Mouse (Mus musculus) mammary gland, adult 2 months (tissue): Measurements from ENCODE around the gene Bbs1. TPM values are rescaled to one million over a fixed set of nuclear protein-coding genes. Genes with fewer than 3 reads are reported as not detected.

Experiments used
- polyA plus RNA-seq: library from polyadenylated mRNA; depleted of rRNA; stranded (reverse); fragments of >200 nt; gene quantifications from 2 replicates; pipeline ENCODE4 v1.2.3, GENCODE M21; 2012; ENCODE audit warnings: low replicate concordance; rRNA removed

The Bbs1 gene
- polyA plus RNA-seq = 2.7 and 4.2 TPM in 2 replicates

GRCm38 (mm10) chr19:4905979-4906794 lies at the start of gene Bbs1:
Bbs1 (minus strand) TSS chr19:4906628.

GRCm38 (mm10) chr19:4942551-4943252 lies 36.3 kb upstream of the Bbs1 start, which contains the start of gene Peli3:
Peli3 (minus strand) TSS chr19:4943127.

DNA sequence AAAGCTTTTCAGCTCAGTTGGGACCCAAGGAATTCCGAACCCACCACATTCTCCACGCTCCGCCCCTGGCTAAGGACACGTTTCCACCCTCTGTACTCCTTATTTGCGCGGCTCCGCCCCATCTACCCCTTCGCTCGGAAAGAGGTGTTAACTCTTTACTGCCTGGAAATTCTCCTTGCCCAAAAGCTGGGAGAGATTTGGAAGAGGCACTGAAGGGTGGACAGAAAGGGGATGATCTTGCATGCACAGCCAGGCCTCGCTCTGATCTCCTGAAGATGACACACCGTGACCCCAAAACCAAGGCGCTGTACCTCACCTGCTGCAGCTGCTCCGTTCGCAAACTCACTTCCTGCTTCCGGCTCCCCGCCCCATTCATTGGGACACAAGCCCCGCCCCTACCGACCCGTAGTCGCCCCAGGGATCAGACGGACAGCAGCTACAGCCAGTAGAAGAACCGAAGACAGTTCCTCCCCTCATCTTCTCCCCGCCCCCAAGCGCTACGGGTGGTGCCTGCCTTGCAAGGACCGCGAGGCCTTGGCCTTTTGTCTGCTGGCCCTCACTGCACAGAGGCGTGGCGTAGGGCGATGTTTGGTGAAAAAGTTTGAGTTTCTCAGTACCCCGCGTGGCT lies 21.6 kb upstream of the Bbs1 start, which contains the start of gene Dpp3:
Gene Dpp3 (minus strand): TSS at position 384 of the 628 bp plus-strand sequence.

GRCm38 (mm10) chr19:4878405-4879323 lies 27.8 kb downstream of the Bbs1 start, which contains the start of gene Zdhhc24:
Zdhhc24 (plus strand) TSS chr19:4878668.

DNA sequence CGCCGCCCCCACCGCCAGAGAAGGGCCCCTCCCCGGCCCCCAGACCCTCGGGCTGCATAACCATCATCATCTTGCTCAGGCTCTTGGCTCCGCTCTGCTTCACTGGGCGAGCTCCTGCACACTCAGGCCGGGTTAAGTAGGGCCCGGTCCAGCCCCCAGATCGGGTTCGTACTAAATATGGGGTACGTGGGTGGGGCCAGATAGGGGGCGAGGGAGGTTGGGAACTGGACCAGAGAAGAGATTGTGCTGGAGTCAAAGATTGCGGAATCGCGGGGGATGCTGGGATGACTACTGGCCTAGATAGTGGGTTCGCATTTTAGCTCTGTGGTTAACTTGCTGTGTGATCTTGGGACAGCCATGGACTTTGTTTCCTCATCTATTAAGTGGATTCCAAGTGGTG lies 28.6 kb downstream of the Bbs1 start, which contains the start of gene Actn3:
Gene Actn3 (minus strand): TSS at position 125 of the 400 bp plus-strand sequence.

DNA sequence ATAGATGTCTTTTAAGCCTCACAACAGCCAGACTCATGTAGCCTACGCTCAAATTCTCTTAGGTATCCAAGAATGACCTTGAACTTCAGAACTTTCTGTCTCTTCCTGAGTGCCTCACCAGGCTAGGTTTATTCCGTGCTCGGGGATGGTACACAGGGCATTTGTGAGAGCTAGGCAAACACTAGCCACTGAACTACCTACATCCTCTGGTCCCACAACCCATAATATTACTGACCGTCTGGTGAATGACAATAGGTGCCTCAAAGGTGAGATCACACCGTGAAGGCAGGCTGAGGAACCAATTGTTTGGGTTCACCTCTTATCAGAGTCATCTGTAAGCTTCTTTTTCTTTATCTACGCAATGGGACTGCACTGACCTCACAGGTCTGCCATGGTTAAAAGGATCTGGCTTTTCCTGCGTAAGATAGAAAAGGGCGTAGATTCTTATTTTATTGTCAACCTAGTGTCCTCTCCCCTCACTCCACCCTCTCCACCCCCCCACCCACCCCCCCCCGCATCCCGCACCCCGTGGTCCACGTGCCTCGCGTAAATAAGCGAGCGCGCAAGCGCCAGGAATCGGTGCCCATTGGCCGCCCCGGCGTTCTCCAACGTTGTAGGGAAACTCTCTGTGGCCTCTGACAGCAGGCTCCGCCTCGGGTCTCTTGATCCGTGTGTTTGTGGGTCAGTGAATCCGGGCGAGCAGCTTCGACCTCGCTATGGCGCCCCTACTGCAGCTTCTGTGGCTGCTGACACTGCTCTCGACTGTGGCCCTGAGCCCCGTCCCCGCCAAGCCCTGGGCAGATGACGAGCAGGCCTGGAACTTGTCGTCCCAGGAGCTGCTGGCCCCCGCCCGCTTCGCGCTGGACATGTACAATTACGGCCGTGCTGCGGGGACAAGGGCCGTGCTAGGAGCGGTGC lies 51.6 kb downstream of the Bbs1 start, which contains the start of gene Ctsf:
Gene Ctsf (plus strand): TSS at position 579 of the 918 bp plus-strand sequence.

DNA sequence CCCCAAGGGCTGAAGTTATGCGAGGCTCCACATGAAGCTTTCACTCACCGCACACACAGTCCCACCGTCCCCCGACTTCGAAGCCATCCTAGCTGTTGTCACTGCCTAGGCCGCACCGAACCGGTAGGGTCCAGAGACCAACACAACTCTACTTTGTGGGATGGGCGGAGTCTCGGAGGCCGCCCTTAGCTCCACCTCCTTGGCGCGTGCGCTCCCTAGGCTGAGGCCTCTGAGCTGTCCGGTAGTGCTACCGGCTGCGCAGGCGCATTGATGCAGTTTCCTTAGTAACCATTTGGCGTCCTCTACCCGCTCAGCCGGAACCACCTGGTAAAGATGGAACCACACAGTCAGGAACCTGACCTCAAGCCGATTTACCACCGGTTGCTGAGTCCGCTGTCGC lies 67.3 kb downstream of the Bbs1 start, which contains the start of the genes Ccs and Ccdc87:
Gene Ccs (minus strand): TSS at position 184 of the 400 bp plus-strand sequence.
Gene Ccdc87 (plus strand): TSS at position 218 of the 400 bp plus-strand sequence.

Other genes with a start within 250 kb of the Bbs1 start
- gene Gm960, start 208.0 kb downstream of the Bbs1 start, polyA plus RNA-seq = 0.89 and 0.98 TPM in 2 replicates
- gene Sptbn2, start 195.5 kb downstream of the Bbs1 start, polyA plus RNA-seq = 2.4 and 3.1 TPM in 2 replicates
- gene Rbm4b, start 150.1 kb downstream of the Bbs1 start, polyA plus RNA-seq = 7.6 and 8.1 TPM in 2 replicates
- gene Rbm4, start 112.7 kb downstream of the Bbs1 start, polyA plus RNA-seq = 30.1 and 37.6 TPM in 2 replicates
- gene Gm21992, start 95.0 kb downstream of the Bbs1 start, polyA plus RNA-seq = 16.6 and 27.0 TPM in 2 replicates
- gene Rbm14, start 95.0 kb downstream of the Bbs1 start, polyA plus RNA-seq = 47.0 and 81.2 TPM in 2 replicates
- gene Ccs, start 67.3 kb downstream of the Bbs1 start, polyA plus RNA-seq = 28.5 and 29.5 TPM in 2 replicates
- gene Ccdc87, start 67.3 kb downstream of the Bbs1 start, polyA plus RNA-seq = 0.07 TPM in 1 of 2 replicates, not detected in the other
- gene Ctsf, start 51.5 kb downstream of the Bbs1 start, polyA plus RNA-seq = 103 and 209 TPM in 2 replicates
- gene Actn3, start 28.7 kb downstream of the Bbs1 start, polyA plus RNA-seq = 0.54 and 894 TPM in 2 replicates
- gene Zdhhc24, start 28.0 kb downstream of the Bbs1 start, polyA plus RNA-seq = 29.8 and 33.4 TPM in 2 replicates
- 87.1 and 105 TPM in 2 replicates for gene Dpp3, start 21.7 kb upstream of the Bbs1 start, polyA plus RNA-seq
- 6.9 and 8.4 TPM in 2 replicates for gene Peli3, start 36.5 kb upstream of the Bbs1 start, polyA plus RNA-seq
- gene Mrpl11, start 55.5 kb upstream of the Bbs1 start, polyA plus RNA-seq = 19.5 and 24.0 TPM in 2 replicates
- gene Npas4, start 83.7 kb upstream of the Bbs1 start, polyA plus RNA-seq = 0.47 and 0.59 TPM in 2 replicates
- gene Slc29a2, start 117.2 kb upstream of the Bbs1 start, polyA plus RNA-seq = 8.9 and 19.4 TPM in 2 replicates
- gene B4gat1, start 132.2 kb upstream of the Bbs1 start, polyA plus RNA-seq = 33.1 and 40.6 TPM in 2 replicates
- gene AC124502.3, start 132.3 kb upstream of the Bbs1 start, polyA plus RNA-seq = 0.11 and 0.20 TPM in 2 replicates
- gene Brms1, start 134.7 kb upstream of the Bbs1 start, polyA plus RNA-seq = 31.7 and 37.6 TPM in 2 replicates
- gene Rin1, start 143.9 kb upstream of the Bbs1 start, polyA plus RNA-seq = 11.1 and 16.2 TPM in 2 replicates
- gene Cd248, start 161.4 kb upstream of the Bbs1 start, polyA plus RNA-seq = 119 and 148 TPM in 2 replicates
- 0.20 and 0.41 TPM in 2 replicates for gene Tmem151a, start 178.9 kb upstream of the Bbs1 start, polyA plus RNA-seq
- gene Yif1a, start 181.9 kb upstream of the Bbs1 start, polyA plus RNA-seq = 170 and 227 TPM in 2 replicates
- 0.96 and 3.2 TPM in 2 replicates for gene Cnih2, start 191.9 kb upstream of the Bbs1 start, polyA plus RNA-seq
- gene Rab1b, start 200.4 kb upstream of the Bbs1 start, polyA plus RNA-seq = 267 and 345 TPM in 2 replicates
- 44.4 and 46.1 TPM in 2 replicates for gene Klc2, start 211.9 kb upstream of the Bbs1 start, polyA plus RNA-seq